Mouse (Mus musculus): ENCODE measurements at regions not wholly inside any gene's neighbourhood (a gene's known extent, or its start where the extent isn't known, plus 50 kb on each side); places are given as distances from the start of the nearest gene placed in this dataset.

DNA sequence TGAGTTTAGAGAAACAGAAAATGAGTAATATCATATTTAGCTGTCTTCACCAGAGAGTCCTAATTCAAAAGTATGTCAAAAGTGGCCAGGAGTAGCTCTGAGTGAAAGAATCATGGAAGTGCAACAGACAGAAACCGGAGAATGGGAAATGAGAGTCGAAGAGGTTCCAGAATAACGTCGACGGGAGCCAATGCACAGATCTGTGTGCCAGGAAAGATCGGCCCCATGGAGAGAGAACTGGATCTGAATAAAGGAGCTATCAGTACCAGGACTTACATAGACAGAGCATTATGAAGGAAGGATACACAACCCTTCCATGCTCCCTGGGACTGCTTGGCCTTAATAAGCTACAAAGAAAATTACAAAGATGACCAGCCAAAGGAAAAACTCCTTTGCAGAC lies 502.1 kb downstream of the Kcnj2 start:
- in situ Hi-C loops (cut with MboI, MseI), result no loop called here

GRCm38 (mm10) chr11:111568876-111569275 lies 502.9 kb downstream of the Kcnj2 start:
- in situ Hi-C loops (cut with MboI, MseI), result no loop called here

DNA sequence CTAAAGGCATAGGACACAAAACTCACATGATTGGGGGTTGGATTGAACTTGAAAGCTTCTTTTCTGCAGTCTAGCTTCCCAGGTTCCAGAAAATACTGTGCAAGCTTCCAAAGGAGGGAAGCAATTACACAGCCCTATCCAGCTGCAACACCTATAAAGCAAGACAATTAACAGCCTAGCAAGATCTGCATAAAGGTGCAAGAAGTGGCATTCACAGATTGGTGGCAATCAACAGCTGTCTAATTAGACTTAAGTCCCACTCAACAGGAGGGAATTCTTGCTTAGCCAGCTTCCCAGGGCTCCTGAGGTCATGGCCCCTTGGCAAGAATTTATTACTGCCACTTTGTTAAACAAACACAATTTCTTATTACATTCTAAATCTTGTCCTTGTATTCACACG lies 511.9 kb downstream of the Kcnj2 start:
- in situ Hi-C loops (cut with MboI, MseI), result no loop called here

DNA sequence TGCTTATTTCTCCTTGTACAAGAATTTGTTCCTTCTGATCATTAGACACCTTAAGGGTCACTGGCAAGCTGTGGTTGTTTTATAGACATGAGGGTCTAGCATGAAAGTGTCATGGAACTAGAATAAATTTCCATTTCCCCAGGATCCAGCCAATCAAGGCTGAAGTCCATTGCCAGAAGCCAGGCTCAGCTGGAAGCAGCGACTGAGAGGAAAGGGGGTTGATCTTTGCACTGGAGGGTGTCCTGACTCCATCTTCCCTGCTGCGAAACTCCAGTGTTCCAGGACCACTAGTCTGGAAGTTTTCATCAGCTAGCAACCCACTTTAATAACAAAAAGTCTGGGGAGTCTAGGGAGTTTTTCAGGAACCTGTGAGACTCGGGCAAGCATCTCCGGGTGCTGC lies 517.0 kb downstream of the Kcnj2 start:
- in situ Hi-C loops (cut with MboI, MseI), result no loop called here

GRCm38 (mm10) chr11:111583606-111584005 lies 517.6 kb downstream of the Kcnj2 start:
- in situ Hi-C loops (cut with MboI, MseI), result no loop called here

- in situ Hi-C loops (cut with MboI, MseI), result no loop called here
Observed at GRCm38 (mm10) chr11:111599456-111599855, 533.5 kb downstream of the Kcnj2 start.

DNA sequence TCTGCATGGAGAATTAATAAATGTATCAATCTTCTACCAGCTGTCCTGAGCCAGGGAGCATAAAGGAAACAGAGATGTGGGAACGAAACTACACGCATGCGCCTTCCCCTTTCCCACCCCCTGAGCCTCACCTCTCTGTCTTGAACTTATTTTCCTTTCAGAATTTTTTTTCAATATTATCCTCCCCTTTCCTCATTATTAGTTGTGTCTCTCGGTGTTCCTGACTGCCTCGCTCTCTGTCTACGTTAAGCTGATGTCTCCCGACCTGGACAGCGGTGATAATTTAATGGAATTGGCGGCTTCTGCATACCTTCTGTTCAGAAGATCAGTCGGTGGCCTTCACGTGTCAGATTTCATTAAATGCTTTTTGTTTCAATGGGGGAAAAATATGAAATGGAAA lies 539.2 kb downstream of the Kcnj2 start:
- in situ Hi-C loops (cut with MboI, MseI), result no loop called here

DNA sequence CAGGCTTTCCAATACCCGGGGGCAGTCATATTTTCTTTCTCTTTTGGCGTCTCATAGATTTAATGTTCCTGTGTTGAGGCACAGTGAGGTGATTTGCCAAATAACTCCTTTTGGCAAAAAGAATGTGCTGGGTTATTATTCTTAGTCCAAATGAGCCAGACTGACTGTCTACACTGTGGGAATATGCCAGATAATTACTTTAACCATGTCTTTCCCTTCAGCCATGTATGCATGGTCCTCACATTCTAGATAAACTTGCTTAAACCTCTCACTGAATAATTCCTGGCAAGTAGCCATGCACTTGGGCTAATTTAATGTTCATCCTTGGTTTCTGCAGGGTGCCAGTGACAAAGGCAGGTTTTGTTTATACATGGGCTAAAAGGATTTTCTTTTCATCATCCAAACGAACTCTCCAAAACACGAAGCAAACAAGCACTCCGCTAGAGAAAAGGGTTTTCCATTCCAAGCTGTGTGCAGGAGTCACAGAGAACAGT lies 544.6 kb downstream of the Kcnj2 start:
- in situ Hi-C loops (cut with MboI, MseI), result no loop called here

- in situ Hi-C loops (cut with MboI, MseI), result no loop called here
Observed at GRCm38 (mm10) chr11:111643603-111644002, 577.6 kb downstream of the Kcnj2 start.

- in situ Hi-C loops (cut with MboI, MseI), result loop anchor here (25.0 kb wide), 1 partner anchor 1509 kb away; no protein-coding TSS in a partner anchor
Observed at GRCm38 (mm10) chr11:111652882-111653281, 586.9 kb downstream of the Kcnj2 start.

DNA sequence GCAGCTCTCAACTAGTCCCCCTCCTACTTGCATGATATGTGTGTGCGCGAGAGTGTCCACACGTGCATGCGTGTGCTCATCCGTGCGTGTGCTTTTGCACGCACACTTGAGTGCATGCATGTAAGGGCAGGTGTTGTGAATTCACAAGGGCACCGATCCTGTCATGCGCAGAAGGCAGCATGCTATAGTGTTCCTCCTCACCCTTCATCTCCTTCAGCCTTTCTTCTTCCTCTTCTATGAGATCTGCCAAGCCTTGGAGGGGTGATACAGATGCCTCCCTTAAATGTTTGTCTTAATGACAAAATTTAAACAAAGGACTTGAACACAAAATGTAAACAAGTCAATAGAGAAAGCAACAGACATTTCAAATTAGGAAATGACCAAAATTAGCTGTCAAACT lies 591.8 kb downstream of the Kcnj2 start:
- in situ Hi-C loops (cut with MboI, MseI), result loop anchor here (25.0 kb wide), 1 partner anchor 1505 kb away; no protein-coding TSS in a partner anchor

DNA sequence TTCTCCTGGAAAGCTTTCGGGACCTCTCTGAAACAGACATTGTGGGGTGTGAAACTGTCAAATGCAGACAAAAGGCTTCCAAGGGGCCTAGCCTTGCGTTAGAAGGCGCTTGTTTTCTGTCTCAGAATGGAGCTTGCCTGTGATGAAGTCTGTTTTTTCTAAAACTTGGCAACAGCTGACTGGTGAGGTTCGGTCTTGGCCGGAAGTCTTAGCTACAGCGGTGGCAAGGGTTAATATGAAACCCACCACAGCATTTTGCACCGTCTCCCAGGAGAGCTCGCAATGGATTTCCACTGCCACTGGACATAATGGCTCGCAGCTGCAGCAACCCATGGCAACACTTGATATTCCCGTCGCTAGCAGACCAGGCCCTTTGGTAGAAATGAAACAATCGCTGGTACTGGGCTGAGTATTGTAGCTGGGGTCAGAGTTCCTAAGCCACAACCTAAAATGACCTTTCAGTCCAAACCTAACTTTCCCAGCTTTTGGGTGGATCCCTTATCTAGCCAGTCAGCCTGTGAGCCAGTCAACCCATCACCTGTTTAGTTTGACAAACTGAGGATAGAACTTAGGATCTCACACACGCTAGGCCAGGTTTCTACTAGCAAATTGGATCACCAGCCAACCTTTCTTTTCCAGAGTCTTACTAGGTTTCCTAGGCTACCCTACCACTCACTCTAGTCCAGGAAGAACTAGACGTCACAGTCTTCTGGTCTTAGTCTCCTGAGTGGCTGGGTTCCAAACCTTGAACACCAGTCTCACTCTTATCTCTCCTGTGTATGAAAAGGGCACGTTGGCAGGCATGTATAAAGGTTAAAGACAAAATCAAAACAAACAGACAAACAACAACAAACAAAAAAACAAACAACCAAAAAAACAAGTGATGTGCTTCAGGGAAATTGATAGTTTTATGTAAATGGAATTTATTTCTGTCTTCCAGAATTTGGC lies 592.7 kb downstream of the Kcnj2 start:
- in situ Hi-C loops (cut with MboI, MseI), result loop anchor here (25.0 kb wide), 1 partner anchor 1504 kb away; no protein-coding TSS in a partner anchor

GRCm38 (mm10) chr11:111663269-111663668 lies 597.3 kb downstream of the Kcnj2 start:
- in situ Hi-C loops (cut with MboI, MseI), result loop anchor here (25.0 kb wide), 1 partner anchor 1499 kb away; no protein-coding TSS in a partner anchor

- in situ Hi-C loops (cut with MboI, MseI), result loop anchor here (25.0 kb wide), 1 partner anchor 1496 kb away; no protein-coding TSS in a partner anchor
Observed at GRCm38 (mm10) chr11:111666336-111666735, 600.4 kb downstream of the Kcnj2 start.

- in situ Hi-C loops (cut with MboI, MseI), result loop anchor here (25.0 kb wide), 1 partner anchor 1490 kb away; no protein-coding TSS in a partner anchor
Observed at GRCm38 (mm10) chr11:111671865-111672264, 605.9 kb downstream of the Kcnj2 start.

DNA sequence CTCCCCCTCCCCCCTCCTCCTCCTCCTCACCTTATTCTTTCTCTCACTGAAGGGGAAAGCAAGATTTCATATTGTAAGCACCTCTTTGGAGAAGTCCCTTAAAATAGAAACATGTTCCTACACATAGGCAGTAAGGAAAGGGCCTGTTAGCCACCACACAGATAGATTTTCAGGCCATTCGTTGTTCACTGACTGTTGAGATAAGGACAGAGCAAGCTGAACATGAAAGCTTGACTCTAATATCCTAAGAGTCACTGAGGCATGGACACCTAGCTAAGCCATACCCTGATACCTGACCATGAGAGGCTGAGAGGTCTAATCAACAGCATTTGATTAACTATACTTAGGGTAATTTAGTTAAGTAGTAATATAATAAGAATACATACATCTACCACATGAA lies 609.7 kb downstream of the Kcnj2 start:
- in situ Hi-C loops (cut with MboI, MseI), result no loop called here

DNA sequence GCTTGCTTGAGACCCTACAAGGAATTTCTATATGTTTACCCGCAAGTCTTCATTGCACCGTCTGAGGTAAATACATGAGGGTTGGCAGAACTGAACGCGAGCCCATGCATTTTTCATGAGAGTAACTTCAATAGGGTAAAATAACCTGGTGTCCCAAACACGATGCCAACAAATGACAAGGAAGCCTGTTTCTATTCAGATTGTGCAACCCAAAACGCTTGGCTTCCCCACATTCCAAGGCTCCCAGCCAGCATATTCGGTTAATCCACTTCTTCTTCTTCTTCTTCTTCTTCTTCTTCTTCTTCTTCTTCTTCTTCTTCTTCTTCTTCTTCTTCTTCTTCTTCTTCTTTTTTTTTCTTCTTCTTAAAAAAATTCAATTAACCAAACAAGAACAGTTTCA lies 616.4 kb downstream of the Kcnj2 start:
- in situ Hi-C loops (cut with MboI, MseI), result no loop called here

DNA sequence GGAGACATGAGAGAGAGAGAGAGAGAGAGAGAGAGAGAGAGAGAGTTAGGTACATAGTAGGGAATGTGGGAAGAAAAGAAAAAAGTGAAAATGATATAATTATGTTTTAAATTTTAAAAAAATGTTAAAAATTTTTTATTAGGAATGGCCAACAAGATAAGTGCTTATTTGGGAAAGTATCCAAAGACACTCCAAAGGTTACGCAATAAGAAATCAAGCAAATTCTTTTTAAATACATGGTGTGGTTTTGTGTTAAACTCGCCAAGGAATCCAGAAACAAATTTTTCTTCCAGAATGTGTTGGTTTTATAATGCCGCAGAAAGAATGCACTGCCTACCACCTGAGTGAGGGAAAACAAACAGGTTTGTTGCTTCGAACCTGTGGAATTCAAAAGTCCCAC lies 617.9 kb downstream of the Kcnj2 start:
- in situ Hi-C loops (cut with MboI, MseI), result no loop called here

DNA sequence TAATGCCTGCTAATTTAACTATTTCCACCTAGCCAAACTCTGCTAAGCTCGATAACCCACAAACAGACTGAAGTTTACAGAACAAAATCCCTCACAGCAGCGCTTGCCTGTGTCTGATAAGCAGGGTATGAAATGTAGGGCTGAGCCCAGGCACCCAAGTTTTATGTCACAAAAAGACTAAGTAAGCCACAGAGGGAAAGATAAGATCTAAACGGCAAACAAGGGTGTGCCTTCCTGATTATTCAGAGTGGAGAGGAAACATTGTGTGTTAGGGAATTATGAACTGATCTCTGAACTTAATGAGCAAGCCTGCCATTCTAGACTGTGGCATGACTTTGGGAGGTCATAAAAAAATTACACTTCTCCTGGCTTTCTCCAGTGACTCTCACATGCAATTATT lies 621.8 kb downstream of the Kcnj2 start:
- in situ Hi-C loops (cut with MboI, MseI), result no loop called here

DNA sequence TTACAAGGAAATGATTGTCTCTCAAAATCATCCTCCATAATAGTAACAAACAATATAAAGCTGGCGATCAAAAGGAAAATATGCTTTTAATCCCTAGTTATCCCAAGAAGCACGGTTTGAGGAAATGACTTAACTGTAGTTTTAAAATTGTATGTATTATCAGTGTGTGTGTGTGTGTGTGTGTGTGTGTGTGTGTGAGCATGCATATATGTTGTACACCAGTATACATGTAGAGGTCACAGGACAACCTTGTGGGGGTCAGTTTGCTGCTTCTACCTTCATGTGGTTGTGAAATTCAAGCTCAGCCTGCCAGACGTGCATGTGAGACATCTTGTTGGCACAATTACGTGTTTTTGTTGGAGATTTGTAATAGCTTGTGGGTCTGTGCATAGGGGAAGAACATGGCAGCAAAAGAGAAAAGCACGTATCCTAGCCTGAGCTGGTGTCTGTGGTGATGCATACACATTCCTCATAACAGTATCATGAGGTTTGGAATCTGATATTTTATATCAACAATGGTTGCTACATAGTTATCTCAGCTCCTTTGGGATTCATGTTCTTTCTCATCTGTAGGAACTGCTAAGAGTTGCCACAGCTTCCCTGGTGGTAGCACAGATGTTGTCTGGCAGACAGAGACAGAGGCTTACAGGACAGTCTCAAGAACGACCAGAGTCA lies 622.4 kb downstream of the Kcnj2 start:
- in situ Hi-C loops (cut with MboI, MseI), result no loop called here

GRCm38 (mm10) chr11:111689899-111690298 lies 623.9 kb downstream of the Kcnj2 start:
- in situ Hi-C loops (cut with MboI, MseI), result no loop called here

GRCm38 (mm10) chr11:111691512-111691911 lies 625.5 kb downstream of the Kcnj2 start:
- in situ Hi-C loops (cut with MboI, MseI), result no loop called here

Data from T-helper 1 cell (primary cell).